Mouse (Mus musculus) T-helper 17 cell (primary cell): ENCODE results near the gene Foxn3.

ENCODE experiments used
- in situ Hi-C, 2 experiments: fragments of 300-600 bp; cut with MboI, MseI; formaldehyde crosslinking; loops; 1 replicate in 1 of 2; 2 replicates in 1 of 2; pipeline ENCODE4 v1.15.1; 2025; ENCODE audit warnings: high pct_unique_total_duplicates in 2 of 2

Foxn3 gene

GRCm38 (mm10) chr12:99418476-99419395 is 144.6 kb downstream of the Foxn3 start:
- in situ Hi-C loops, result no loop called here

GRCm38 (mm10) chr12:99417885-99418284 is 145.5 kb downstream of the Foxn3 start:
- in situ Hi-C loops, result no loop called here

- in situ Hi-C loops, result no loop called here
Observed at GRCm38 (mm10) chr12:99415538-99415937, 147.8 kb downstream of the Foxn3 start.

GRCm38 (mm10) chr12:99412496-99412895 is 150.9 kb downstream of the Foxn3 start:
- in situ Hi-C loops, result no loop called here

GRCm38 (mm10) chr12:99412034-99412433 is 151.3 kb downstream of the Foxn3 start:
- in situ Hi-C loops, result no loop called here

- in situ Hi-C loops, result no loop called here
Observed at GRCm38 (mm10) chr12:99408651-99409050, 154.7 kb downstream of the Foxn3 start.

- in situ Hi-C loops, result no loop called here
Observed at GRCm38 (mm10) chr12:99408089-99408488, 155.3 kb downstream of the Foxn3 start.

GRCm38 (mm10) chr12:99407318-99407716 is 156.1 kb downstream of the Foxn3 start:
- in situ Hi-C loops, result no loop called here

- in situ Hi-C loops, result no loop called here
Observed at GRCm38 (mm10) chr12:99406697-99407317, 156.6 kb downstream of the Foxn3 start.

GRCm38 (mm10) chr12:99406254-99406653 is 157.1 kb downstream of the Foxn3 start:
- in situ Hi-C loops, result no loop called here

GRCm38 (mm10) chr12:99405401-99405800 is 158.0 kb downstream of the Foxn3 start:
- in situ Hi-C loops, result no loop called here

- in situ Hi-C loops, result loop anchor here in 1 of 2 experiments (5.0 kb wide), 1 partner anchor 86 kb away; no protein-coding TSS in a partner anchor
Observed at GRCm38 (mm10) chr12:99403004-99403403, 160.4 kb downstream of the Foxn3 start.

GRCm38 (mm10) chr12:99400907-99401306 is 162.5 kb downstream of the Foxn3 start:
- in situ Hi-C loops, result loop anchor here in 1 of 2 experiments (5.0 kb wide), 1 partner anchor 84 kb away; no protein-coding TSS in a partner anchor

GRCm38 (mm10) chr12:99399575-99399974 is 163.8 kb downstream of the Foxn3 start:
- in situ Hi-C loops, result loop anchor here (5.0 to 10.0 kb wide), 2 partner anchors 113 to 485 kb away; partner anchors contain the start of genes Efcab11 (in 1 of the 2) and Tdp1 (in 1 of the 2)

- in situ Hi-C loops, result loop anchor here (5.0 to 10.0 kb wide), 2 partner anchors 116 to 488 kb away; partner anchors contain the start of genes Efcab11 (in 1 of the 2) and Tdp1 (in 1 of the 2)
Observed at GRCm38 (mm10) chr12:99396461-99396860, 166.9 kb downstream of the Foxn3 start.

- in situ Hi-C loops, result loop anchor here (5.0 to 10.0 kb wide), 2 partner anchors 117 to 490 kb away; partner anchors contain the start of genes Efcab11 (in 1 of the 2) and Tdp1 (in 1 of the 2)
Observed at GRCm38 (mm10) chr12:99395082-99395481, 168.3 kb downstream of the Foxn3 start.

GRCm38 (mm10) chr12:99394676-99395075 is 168.7 kb downstream of the Foxn3 start:
- in situ Hi-C loops, result loop anchor here (5.0 to 10.0 kb wide), 4 partner anchors 73 to 490 kb away; partner anchors contain the start of genes Efcab11 (in 1 of the 2) and Tdp1 (in 1 of the 2)

GRCm38 (mm10) chr12:99393867-99394630 is 169.3 kb downstream of the Foxn3 start:
- in situ Hi-C loops, result loop anchor here (5.0 to 10.0 kb wide), 3 partner anchors 73 to 491 kb away; partner anchors contain the start of genes Efcab11 (in 1 of the 2) and Tdp1 (in 1 of the 2)

GRCm38 (mm10) chr12:99392944-99393866 is 170.2 kb downstream of the Foxn3 start:
- in situ Hi-C loops, result loop anchor here (5.0 to 10.0 kb wide), 3 partner anchors 74 to 492 kb away; partner anchors contain the start of genes Efcab11 (in 1 of the 2) and Tdp1 (in 1 of the 2)
